Mouse (Mus musculus): Measurements from ENCODE around the gene Gcc2.

DNA sequence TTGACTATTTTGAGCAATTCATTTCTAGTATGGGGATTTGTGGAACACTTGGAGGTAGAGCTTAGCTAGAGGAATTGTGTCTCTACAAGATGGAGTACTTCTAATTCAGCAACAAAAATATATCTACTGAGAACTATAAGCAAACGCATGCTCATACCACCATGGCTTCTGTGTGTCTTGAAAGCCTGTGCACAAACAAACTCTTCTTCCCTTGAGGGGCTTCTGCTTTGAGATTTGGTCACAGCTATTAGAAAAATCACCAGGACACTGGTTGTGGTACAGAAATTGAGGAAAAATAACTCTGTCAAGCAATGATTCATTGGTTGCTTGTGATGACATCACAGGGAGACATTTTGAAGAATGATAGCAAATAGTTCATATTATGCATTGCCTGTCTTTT, 39.9 kb upstream of the Gcc2 start:
- TF ChIP-seq CTCF (IDR thresholded peaks at IDR 0.05; ENCODE audit: borderline replicate concordance, insufficient read depth, low read depth, low read length) = no peak
- TF ChIP-seq POLR2A (IDR thresholded peaks at IDR 0.05; ENCODE audit: borderline replicate concordance, insufficient read depth, low read length) = no peak

Data from cerebellum, adult 2 months (tissue).